Mouse (Mus musculus): ENCODE measurements around the gene Igsf21.

The Igsf21 gene

DNA sequence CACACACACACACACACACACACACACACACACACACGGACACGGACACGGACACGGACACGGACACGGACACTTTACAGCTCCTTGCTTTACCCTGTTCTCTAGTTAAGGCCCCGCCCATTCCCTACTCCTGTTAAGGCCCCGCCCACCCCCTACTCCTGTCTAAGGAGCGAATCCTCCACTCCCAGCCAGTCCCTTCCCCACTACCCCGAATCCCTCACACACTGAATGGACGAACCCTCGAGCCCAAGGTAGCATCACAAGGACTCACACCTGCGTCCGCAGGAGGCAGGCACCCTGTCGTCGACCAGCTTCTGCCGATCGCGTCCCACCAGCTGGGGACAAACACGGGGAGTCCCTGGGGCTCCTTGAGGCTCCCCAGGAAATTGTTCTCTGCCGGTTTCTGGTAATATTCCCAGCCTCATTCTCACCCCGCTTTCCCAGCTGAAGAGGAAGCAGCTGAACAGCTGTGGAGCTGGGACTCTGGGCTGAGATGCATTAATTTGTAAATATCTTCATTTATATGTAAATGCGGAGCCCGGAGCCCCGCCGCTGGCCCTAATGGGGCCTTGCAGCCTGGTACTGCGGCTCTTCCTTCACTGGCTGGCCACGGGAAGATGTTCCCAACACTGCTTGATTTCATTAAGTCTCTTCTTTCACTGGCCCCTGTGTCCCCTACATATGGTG, 143.1 kb downstream of the Igsf21 start:
- DNase-seq (ENCODE audit: low read depth in 1 of 2, low spot score in 2 of 2): no peak

DNA sequence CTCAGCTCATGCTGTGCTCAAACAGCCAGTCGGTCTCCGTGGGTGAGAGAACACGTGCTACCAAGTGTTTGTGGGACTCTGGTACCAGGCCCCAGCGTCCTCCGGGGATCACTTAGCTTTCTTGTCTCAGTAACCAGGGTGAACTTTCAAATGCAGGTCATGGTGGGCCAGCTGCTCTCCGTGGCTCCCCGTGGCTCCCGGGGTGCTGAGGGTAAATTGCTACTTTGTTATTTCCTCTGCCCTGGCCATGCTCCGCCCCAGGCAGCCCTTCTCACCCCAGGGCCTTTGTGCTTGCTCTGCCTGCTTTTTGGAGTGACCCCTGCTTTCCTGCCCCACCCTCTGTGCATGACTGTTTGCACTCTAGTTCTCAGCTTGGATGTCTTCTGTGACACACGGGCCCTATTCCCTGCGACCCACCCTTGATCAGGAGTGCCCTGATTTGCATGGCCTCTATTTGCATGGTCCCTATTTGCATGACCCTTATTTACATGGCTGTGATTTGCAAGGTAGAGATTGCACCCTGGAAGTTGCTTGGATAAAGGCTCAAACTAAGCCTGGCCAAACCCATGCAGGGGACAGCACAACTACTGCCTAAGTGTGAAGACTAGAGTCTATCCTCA, 143.9 kb downstream of the Igsf21 start:
- no peak for DNase-seq (ENCODE audit: low read depth in 1 of 2, low spot score in 2 of 2)

DNA sequence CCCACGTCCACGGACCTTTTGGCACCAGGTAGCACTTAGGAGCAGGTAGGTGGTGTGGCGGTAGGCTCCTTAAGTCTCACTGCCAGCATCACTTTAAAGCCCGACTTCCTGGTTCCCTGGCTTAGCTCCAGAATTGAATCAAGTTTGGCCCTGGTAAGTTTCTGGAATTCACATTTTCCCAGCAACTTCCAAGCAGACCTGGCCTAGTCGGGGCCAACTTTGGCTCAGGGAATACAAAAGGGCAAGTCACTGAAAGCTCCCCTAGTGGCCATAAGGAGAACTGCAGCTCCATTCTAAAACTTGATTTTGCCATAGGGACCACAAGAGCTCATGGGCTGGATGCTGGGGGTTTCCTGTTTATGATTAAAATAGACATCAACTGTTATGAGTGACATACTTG, 145.5 kb downstream of the Igsf21 start:
- DNase-seq (ENCODE audit: low read depth in 1 of 2, low spot score in 2 of 2): no peak

DNA sequence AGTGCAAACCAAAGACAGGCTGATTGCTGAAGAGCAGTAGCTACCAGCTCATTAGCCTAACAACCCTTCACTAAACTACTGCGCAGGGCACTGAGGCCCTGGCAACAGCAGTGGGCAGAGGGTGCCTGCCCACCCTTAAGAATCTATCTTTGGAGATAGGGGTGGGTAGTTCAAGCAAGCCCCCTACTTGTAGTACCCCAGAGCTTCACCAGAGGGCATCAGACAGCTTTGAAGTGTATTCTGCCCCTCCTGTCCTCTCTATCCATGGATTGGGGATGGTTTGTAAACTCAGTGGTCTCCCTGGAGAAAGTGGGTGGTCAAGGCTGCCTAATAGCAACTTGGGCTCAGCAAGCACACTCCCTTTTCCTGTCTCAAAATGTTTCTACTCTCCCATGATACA, 146.4 kb downstream of the Igsf21 start:
- no peak for DNase-seq (ENCODE audit: low read depth in 1 of 2, low spot score in 2 of 2)

DNA sequence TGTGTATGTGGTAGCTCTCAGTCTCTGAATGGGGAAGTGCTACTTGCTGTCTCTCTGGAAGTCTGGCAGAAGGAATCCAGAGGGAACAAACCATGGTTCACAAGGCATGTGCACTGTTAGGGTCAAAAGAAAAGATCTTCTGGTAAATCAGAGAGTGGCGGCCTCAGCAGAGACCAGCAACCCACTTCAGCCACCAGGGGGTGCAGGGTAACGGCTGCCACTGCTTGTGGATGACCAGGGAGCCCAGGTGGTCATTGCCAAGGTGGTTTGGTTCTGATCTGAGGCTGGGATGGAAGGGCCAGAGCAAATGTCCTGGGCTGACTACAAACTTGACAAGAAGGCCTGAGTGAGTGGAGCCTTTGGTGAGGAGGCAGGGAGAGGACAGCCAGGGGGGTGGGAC, 150.3 kb downstream of the Igsf21 start:
- DNase-seq (ENCODE audit: low read depth in 1 of 2, low spot score in 2 of 2): no peak

DNA sequence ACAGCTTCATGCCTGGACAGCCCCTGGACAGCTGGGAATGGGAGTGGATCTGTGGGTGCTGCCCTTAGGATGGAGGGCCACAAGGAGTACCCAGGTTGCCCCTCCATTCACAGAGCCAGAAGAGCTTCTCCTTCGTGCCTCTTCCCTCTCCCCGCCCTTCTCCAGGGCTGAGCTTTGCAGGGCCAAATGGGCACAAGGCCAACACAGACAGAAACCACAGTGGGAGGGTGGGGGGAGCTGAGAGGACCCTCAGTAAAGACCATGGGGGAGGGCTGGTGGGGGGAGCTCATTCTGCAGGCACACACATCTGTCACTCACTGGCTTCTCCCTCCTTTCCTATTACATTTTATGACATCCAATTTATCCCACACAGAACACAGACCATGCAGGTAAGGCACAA, 151.7 kb downstream of the Igsf21 start:
- DNase-seq (ENCODE audit: low read depth in 1 of 2, low spot score in 2 of 2): no peak

DNA sequence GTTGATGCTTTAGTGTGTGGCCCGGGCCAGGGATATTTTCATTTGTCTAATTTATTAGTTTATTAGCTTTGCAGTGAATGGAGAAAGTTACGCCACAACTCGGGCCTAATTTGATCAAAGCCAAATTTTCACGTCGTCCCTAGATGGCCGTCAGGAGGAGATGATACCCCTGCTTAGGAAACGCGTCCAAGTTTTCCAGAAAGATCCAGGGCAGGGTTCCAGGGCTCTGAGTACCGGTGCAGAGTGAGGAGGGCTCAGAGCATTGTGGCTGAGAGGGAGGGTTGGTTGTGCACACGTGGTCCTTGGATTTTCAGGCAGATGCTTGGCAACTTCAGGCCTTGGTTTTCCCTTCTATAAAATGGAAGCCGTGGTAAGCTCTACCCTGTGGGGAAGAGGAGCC, 154.2 kb downstream of the Igsf21 start:
- no peak for DNase-seq (ENCODE audit: low read depth in 1 of 2, low spot score in 2 of 2)

DNA sequence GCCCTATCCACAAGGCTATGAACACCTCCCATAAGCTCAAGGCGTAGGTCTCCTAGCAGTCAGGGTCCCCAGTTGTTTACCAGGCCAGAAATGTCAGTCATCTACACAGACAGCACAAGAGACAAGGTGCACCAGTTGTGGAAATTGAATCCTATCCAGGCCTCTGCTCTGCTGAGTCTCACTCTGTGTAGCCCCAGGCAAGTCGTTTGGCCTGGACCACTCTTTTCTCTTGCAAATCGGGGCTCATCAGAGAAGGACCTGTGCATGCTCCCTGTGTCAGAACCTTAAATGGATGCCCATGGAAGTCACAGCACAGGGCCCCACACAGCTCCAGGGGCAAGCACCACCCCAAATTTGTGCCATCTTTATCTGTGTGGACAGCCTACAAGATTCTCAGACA, 154.9 kb downstream of the Igsf21 start:
- no peak for DNase-seq (ENCODE audit: low read depth in 1 of 2, low spot score in 2 of 2)

DNA sequence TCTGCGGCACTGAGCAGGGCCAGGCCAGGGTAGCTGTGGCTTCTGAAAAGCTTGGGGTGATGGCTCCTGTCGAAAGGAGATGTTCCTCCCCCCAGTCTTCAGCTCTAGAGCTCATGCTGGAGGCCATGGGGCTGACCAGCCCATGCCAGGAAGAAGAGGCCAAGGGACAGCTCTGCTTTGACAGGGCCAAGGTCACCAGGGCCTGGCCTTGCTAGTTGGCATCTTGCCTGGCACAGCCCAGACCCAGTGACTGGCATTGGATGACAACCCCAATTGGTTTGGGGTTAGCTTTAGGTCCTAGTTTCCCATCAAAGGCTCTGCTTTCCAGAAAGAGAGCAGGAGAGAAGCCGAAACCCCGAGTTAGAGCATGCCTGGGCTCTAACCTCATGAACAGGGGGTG, 156.9 kb downstream of the Igsf21 start:
- no peak for DNase-seq (ENCODE audit: low read depth in 1 of 2, low spot score in 2 of 2)

DNA sequence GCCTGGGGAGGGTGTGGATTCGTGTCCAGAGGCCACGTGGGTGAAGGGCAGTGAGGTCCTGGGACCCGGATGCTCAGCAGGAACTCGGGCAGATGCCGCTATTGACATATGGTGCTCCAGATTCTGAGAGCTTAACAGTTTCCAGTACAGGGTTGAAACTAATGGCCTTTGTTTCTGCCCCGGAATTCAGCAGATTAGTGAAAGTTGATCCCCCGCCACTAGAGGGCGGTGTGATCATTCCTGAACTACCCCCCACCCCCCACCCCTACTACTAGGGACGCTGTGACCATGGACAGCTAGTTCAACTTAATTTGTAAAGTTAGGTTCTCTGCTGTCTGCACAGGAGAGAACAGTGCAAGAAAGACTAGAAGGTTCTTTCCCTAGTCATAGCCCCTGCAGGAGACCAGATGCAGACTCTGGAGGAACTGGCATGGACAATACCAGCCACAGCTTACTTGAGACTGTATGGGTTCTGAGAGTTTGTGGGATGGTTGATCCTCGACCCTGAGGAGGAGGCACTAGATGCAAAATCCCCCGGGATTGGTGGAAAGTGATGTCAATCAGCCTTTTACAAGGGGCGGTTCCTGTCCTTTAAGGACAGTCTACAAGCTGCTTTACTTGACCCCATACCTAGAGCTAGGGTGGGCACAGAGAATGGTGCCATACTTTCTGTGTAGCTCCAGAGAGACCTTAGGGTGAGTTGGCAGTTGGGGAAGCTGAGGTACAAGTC, 157.7 kb downstream of the Igsf21 start:
- no peak for DNase-seq (ENCODE audit: low read depth in 1 of 2, low spot score in 2 of 2)

DNA sequence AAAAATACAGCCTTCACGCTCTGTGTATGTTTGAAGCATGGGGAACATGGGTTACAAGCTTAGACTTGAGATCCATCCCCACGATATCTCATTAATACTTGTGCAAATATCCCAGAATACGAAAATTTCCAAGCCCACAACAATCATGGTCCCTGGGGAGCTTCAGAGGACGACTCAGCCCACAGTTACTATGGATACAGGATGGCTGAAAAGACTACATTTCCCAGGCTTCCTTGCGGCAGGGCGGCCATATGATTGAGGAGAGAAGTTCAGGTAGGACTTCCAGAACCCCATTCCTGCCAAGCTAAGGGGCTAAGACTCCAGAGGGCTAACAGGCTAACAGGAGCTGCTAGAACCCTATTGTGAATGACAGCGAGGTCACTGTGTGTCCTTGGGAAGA, 160.4 kb downstream of the Igsf21 start:
- DNase-seq (ENCODE audit: low read depth in 1 of 2, low spot score in 2 of 2): no peak

DNA sequence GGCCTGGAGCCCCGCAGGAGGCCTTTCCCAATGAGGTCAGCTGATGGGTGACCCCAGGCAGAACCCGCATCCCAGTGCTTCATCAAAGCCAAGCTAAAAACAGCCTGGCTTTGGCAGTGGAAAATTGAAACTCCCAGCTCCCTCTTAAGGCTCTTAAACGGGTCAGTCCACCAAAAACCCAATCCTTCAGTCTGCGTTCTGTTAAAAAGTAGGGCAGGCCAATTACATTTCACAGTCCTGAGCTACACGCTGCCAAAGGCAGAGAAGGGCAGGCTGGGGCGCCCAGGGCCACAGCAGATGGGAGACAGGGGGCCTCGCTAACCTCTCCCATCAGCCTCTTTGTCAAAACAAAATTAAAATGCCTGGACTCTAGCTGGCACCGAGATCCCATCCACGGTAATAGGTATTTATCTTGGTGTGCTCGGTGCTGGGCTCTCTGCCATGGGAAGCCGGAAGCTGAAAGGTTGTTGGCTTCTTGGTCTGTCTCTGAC, 162.0 kb downstream of the Igsf21 start:
- DNase-seq (ENCODE audit: low read depth in 1 of 2, low spot score in 2 of 2): no peak

DNA sequence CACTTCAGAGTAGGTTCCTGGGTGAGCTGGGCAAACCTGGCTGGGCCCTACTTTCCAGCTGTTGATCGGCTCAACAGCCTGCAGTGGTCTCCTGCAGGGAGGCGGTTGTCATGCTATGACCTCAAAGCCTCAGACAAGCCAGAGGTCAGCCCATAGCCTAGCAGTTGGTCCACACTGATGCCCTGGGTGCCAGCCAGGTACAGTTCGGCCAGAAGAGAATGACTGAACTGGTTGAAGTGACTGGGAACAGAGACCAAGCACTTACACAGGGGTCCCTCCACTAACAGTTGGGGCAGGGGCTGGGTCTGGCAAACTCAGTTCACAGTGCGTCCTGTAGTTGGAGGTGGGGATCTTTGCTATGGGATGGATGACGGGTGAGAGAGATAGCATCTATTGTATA, 162.5 kb downstream of the Igsf21 start:
- no peak for DNase-seq (ENCODE audit: low read depth in 1 of 2, low spot score in 2 of 2)

DNA sequence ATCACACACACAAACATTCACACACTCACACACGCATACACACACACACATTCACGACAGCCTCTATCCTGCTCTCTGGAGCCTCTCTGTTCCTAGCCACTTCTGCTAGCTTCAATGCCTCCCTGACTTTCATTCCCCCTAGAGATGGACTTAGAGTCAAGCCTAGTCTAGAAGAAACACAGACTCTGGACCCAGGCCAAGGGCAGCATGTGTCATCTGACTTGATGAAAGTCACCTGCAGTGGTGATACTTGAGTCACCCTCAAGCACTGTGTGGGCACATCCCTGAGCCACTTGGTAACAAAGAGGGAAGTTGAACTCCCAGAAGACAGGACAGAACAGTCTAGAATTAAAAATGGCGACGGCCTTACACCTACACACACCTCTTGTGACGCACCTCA, 168.2 kb downstream of the Igsf21 start:
- no peak for DNase-seq (ENCODE audit: low read depth in 1 of 2, low spot score in 2 of 2)

DNA sequence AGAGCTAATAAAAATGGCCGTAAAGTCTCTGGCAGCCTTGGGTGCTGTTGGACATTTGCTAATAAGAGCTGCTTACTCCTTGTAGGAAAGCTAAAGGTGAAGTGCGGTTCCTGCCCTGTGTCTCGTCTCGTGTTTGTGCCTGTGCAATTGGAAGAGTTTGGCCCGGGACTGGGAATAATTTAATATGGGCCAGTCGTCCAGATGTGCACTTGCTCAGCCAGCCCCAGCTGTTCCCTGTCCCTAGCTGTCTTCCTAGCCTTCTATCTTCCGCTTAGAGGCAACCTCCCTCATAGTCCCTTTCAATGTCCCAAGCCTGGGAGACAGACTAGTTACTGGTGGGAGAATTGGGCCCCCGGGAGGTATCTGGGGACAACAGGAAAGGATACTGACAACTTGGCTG, 169.0 kb downstream of the Igsf21 start:
- DNase-seq (ENCODE audit: low read depth in 1 of 2, low spot score in 2 of 2): no peak

DNA sequence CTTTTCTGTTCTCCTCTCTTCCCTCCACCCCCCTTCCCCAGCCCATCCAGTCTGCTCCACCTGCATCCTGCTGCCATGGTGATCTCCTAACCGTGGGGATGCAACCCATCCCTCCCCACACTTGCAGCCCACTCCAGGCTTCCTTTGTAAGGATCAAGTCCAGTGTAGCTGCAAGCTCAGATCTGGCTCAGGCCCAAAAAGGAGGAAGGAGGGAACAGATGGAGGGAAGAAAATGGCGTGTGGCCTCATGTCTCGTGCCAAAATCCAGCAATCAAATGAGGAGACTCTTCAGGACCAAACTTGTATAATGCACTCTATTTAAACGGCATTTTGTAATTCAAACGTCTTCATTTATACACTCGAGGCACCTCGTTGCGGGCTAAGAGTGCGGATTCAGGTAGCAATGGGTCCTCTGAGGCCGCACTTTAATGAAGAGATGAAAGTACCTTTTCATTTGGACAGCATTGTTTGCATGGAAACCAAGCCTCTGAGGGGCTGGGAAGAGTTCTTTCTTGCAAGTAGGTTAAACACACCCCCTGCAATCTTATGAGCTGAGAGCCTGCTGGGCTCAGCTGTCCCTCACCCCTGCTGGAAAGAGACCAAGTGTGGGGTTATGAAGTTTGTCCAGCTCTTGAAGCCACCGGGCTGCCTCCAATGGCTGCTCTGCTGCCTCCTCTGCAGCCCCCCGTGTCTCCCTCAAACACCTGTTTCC, 169.6 kb downstream of the Igsf21 start:
- no peak for DNase-seq (ENCODE audit: low read depth in 1 of 2, low spot score in 2 of 2)

DNA sequence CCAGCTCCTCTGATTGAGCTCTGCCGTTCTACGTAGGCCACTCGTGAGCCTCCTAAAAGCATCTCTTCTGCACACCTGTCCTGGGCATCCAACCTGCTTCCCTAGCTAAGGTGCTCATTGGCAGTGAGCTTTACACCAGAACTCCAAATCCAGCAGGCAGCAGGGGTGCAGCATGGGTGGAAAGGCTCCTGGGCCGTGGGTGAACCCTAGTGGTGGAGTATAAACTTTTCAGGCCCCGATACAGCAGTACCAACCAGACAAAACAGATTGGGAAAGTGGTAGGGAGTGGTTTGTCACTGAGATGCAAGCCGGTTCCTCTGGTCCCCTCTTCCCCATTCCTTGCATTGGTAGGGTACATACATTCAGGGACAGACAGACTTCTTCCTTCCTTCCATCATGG, 170.2 kb downstream of the Igsf21 start:
- no peak for DNase-seq (ENCODE audit: low read depth in 1 of 2, low spot score in 2 of 2)

DNA sequence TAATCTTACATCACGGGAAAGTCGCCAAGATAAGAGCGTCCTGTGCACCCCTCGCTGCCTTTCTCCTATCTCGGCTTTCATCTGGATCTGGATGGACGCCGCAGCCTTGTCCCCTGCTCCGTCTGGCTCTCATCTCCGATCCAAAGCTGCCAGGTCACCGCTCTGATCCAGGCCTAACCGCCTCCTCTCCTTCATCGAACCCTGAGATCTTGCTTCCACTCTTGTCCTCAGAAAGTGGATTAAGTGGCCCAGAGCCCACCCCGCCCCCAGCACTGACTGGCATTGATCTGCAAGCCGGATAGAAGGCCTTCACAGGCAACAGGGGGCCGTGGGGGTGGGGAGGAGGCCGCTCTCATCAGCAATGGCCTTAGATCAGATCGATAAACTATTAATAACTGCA, 175.5 kb downstream of the Igsf21 start:
- DNase-seq (ENCODE audit: low read depth in 1 of 2, low spot score in 2 of 2): no peak

DNA sequence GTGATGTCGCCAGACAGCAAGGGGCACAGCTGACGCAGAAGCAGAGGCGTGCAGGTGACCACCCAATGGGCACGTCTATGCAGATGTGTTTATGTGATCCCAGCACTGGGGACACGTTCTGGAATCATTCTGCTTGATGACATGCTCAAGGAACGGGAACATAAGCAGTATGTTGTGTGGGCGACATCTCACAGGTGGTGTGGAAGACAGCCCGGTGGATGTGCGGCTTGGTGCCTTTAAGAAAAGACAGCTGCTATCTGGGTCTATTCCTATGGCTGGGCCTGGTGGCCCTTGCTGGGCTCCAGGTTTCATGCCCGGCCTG, 176.3 kb downstream of the Igsf21 start:
- DNase-seq (ENCODE audit: low read depth in 1 of 2, low spot score in 2 of 2): no peak

DNA sequence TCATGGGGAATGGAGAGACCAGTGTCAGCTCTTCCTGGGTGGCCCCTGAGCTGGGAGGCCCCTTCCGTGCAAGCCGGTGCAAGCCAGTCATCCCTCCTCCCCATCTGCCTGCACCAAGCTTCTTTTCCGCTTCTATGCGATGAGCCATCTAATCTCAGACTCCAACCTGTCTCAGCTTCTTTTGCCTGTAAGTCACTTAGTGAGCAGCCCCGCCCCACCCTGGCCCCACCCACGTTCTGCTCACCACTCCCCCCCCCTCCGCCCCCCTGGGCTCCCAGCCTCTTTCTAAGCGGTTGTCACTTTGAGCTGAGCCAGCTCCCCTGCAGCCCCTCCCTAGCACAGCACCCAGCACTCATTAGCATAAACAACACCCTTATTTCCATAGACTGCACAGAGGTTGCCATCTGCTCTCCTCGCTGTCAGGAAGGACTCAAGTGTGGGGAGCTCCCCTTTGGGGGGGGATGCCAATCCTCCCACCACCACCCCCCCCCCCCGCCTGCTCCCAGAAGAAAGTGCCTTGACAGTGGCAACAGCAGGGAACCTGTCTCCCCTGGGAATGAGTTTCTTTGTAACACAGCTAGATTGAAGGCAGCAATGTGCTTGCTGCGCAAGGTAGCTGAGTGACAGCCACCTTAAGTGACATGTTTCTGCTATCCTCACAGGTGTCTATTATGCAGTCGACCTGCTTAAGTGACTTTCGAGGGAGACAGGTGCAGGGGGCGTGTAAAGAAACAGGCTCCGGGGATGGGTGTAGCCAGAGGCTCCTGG, 176.8 kb downstream of the Igsf21 start:
- DNase-seq (ENCODE audit: low read depth in 1 of 2, low spot score in 2 of 2): no peak

DNA sequence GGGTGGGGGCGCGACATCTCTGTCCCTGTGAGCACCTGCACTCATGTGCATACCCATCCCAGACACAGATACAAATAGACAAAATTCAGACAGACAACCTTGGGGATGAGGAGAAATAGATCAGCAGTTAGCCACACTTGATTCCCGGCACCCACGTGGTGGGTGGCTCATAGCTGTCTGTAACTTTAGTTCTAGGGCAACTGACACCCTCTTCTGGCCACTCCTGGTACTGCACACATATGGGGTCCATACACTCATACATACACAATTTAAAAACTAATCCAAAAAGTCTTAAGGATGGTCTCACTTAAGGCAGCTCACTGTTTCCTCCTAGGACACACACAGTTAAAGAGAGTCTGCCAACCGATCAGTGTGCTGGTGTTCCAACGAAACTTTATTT, 178.1 kb downstream of the Igsf21 start:
- no peak for DNase-seq (ENCODE audit: low read depth in 1 of 2, low spot score in 2 of 2)
